Mouse (Mus musculus) ovary, postnatal 14 days (tissue): ENCODE measurements at regions not wholly inside any gene's neighbourhood (a gene's known extent, or its start where the extent isn't known, plus 50 kb on each side); places are given as distances from the start of the nearest gene placed in this dataset.

Experiments
- DNase-seq: peaks from one replicate; pipeline ENCODE4 v3.0.0; 2022; ENCODE audit warnings: low spot score

DNA sequence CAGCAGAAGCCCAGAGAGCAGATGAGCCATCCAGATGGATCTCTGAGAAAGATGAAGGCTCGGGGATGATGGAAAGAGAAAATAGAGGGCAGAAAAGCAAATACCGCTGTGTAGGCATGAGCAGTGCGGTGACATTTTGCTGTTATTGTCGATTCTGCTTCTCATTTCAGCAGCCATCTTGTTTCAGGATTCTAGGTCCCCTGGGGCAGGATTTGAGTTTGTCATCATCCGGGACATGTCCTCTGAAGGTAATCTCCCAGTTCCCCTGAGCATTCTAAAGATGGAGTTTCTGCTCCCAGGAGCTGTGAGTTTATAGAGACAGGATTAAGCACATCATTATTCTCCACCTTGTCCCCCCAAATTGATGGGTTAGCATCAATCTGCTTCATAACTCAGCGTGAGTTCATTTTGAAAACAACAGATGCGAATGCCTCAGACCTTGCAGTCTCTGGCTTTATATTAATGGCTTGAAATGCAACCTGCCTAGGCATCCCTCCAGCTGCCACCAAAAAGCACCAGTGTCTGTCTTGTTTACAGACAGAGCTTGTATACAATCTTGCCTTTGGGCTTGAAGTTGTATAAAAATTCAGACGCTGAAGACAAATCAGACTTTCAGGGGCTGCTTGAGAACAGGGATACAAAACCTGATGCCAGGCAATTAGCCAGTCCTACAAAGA lies 128.6 kb upstream of the Foxa2 start:
- no peak for DNase-seq

DNA sequence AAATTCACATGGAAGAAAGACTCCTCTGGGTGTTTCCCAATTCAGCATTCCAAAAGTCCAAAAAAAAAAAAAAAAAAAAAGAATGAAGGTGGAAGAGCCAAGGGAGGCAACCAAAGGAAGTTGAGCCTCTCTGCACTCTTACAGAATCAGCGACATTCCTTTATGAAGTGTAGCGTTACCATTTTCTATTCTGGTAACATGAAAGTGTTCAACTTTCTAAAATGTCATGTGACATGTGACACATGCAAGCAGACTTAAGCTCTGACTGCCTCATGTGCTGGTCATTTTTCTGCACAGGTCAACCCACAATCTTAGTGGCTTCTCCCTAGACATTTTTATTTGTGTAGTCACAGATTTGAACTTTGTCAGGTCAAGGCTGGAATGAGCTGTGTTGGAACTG lies 133.5 kb upstream of the Foxa2 start:
- DNase-seq: no peak

DNA sequence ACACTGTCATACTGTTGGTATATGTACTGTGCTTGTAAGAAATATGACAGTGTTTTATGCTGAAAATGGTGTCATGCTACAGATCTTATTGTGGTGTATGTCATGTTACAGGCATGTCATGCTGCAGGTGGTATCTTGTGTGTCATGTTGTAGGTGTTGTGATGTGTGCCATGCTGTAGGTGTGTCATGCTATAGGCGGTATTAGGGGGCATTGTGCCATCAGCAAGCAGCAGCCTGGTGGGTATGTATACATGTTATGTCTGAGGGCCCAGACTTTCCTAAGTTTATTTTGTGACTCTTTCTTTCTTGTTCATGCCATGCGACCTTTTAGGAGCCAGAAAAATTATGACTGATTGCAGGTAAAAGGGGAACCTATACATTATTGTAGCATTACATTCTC lies 134.7 kb upstream of the Foxa2 start:
- no peak for DNase-seq

DNA sequence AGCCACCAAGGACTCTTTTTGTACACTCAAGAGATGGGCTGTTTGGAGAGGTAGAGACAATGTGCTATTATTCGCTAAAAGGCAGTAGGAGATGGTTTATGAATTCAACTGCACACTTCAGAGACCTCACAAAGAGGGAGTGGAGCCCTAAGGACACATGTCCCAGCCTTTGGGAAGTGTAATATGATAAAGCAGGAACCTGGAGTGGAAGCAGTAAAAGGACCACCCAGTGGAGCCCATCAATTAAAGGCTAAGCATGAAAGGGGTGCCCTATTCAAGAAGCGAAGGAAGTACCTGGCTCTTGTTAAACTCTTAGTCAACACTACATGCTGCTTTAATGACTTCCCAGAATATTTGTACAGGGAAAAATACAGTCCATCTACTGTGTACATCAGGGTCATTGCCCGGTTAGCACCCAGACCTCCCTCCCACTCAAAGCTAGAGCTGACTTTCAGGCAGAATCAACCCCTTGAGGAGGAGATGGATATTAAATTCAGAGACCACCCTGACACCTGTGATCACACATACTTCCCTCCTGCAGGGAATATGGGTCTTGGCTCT lies 135.8 kb upstream of the Foxa2 start:
- no peak for DNase-seq

DNA sequence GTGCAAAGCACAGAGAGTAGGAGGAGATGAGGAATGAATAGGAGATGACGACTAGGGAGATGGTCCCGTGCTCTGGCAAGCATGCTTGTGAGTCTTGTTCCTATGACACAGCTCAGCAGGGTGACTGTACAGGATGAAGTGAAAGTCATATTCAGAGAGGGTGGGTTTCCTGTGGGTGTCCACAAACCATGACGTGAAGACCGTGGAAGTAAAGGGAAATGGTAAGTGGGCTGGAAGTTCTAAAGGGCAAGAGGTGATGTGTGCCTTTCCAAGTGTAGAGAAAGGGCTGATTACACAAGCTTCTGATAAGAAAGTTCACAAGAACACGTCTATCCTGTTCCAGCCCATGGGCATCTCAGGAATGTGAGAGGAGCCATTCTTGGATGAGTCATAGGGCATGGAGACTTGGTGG lies 138.0 kb upstream of the Foxa2 start:
- no peak for DNase-seq

DNA sequence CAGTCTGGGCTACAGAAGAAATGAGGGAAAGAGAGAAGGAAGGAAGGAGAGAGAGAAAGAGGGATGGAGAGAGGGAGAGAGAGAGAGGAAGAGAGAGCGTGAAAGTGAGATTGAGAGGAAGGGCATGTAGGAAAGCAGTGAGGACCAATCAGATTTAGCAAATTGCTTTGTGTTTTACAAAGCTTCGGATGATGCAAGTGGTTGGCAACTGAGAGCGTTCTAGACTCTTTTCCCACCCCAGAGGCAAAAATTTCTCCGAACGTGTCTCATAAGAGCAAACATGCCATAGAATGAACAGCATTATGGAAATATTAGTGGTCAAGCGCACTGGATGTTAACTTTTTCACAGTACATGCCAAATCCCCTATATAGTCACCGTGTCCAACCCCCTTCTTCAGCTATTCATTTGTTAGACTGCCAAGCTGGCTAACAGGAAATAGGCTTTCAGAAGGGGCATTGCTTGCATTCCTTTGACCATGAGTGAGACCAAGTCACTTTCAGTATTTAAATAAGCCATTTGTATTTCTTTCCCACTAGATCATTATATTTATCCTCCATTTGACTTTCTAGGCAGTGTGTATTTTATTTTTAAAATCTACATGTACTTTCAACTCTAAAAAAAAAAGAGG lies 139.7 kb upstream of the Foxa2 start:
- no peak for DNase-seq

DNA sequence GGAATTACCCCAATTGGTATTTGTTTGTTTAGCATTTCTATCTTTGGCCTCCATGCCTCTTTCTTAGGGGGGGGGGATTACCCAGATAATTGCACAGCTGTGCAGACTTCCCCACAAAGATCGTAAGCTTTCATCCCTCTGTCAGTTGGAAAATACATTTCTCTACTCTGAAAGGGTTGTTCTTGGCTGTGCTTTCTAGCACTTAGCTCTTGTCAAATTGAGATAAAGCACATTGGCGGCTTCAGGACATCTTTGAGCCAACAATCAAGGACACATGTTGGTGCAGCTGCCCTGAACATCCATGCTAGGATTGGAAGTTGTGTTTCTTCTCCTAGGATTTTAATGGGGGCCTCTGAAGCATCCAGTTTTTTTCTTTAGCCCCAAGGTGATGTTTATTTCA lies 142.1 kb upstream of the Foxa2 start:
- no peak for DNase-seq

DNA sequence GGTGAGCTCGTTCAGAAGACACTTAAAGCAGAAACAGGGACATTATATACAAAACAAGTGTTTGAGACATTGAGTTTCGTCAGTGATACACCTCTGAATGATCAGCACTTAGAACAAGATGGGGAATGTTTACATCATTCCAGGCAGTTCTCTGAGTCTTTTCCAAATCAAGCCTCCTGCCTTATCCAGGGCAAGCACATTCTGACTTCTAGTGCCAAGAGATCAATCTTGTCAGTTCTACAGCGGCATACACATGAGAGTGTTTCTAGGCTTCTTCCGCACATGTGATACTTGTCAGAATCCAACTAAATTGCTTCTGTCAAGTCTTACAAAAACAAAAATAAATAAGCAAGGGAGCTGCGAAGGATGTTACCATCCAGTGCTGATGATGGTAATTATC lies 142.5 kb upstream of the Foxa2 start:
- DNase-seq: no peak

DNA sequence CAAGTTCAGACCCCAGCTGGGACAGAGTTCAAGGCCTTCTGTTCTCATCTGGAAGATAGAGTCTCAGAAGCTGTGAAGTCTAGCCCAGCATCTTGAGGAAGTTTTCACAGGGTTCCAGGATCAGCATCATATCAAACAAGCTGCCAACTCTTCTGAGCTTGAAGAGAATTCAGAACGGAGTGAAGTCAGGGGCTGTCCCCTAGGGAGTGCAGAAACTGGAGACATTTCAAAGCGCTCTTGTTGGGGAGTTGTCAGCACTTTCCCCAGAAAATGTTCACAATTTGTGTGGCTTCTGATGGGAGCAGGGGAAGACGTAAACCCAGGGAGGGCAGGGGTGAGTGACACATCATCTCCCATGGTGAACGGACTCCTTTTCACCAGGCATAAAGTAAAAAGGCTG lies 146.2 kb upstream of the Foxa2 start:
- no peak for DNase-seq

DNA sequence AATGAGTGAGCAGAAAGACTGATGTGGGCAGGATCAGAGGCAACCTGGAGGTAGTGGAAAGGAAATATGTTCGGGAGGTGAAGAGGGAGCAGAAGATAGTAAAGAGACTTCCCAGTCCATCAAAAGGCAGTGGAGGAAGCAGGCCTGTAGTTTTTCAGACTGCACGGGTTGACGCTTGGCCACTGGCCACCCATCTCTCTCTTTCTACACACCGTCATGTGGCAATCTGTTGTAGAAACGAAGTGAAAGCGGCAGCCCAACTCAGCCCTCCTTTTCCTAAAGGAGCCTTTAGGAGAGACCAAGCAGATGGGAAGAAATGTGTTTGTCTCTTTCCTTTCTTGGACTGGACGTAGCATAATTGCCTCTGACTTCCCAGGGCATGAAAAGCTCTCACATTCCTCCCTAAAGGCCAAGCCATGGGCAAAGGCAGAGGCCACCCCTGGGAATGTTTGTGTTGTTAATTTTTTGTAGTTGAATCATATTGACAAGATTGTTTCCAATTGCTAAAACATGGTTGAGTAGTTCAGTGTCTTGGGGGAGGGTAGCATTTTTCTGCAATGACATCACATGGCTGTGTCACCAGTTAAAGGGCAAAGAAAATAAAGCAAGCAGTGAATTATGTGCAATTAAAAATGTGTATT lies 150.7 kb upstream of the Foxa2 start:
- DNase-seq: no peak

DNA sequence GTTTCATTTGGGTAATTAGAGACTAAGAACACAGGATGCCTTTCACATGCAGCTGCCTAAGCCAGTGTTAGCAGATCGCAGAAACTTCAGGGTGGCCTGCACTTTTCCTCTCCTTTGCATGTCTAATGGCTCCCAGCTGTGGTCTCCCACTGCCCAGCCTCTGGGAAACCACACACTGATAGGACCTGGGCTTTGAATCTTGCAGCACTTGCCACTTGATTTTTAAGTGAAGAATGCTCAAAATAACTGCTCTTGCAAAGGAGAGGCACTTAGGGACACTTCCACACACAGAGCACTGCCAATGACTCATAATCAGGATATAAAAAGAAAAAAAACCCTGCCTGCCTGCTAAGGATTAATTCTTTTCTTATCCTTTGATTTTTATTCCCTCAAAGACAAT lies 159.9 kb upstream of the Foxa2 start:
- no peak for DNase-seq

DNA sequence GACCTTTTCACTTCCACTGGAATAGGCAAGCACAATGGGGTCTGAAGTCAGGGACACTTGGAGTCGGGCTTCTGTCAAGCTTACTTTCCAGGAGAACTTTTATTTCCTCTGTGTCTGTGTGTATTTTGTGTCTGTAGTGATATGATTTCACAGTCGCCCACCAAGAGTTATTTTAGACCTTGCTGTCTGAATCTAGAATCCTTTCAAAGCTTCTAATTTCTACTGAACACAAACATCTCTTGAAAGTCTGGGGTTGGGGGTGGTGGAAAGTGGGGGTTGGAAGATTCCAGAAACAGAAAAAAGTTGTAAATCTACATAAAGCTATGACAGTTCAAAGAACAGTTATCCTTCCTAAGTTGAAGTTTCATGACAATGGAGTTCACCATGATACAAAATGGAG lies 164.0 kb upstream of the Foxa2 start:
- DNase-seq: no peak

DNA sequence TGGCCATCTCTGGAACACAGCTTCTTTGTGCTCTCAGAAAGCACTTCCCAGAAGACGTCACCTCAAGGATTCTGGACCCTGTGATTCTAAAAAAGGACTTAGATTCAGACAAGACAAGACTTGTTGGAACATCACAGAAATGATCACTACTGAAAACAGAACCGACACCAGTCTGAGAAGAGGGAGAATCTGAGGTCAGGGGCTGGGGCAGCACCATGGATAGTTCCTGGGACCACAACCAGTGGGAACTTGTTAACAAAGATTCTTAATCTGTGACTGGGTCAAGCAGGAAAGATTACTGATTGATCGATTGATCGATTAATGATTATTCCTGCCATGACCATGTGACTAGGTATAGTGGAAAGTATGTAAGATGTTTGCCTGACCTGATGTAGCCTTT lies 170.4 kb upstream of the Foxa2 start:
- no peak for DNase-seq

DNA sequence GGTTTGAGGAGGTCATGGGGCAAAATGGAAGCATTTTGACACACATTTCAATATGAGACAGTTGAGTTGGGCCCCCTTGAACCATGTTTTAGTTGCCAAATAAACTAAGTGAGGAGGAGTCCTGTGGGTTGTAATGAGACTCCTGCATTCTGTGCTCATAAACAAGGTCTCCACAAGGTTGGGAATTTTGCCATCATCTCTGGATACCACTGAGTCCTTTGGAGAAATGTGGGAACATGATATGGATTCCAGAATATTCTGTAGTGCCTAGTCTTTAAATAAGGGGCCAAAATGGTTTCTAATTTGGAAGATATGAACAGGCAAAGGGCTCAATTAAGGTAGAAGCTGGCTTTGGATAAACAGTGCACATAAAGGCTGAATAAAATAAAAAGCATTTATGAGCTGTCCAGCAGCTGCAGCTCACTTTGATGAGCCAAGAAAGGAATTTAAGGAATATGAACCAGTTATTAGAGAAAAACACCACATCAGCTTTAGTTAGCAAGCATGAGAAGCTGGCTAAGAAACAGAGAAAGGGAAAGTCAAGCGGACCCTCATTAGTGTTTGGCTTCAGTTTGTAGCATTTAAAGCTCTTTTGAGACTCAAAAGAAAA lies 161.3 kb upstream of the Sstr4 start:
- DNase-seq: no peak

DNA sequence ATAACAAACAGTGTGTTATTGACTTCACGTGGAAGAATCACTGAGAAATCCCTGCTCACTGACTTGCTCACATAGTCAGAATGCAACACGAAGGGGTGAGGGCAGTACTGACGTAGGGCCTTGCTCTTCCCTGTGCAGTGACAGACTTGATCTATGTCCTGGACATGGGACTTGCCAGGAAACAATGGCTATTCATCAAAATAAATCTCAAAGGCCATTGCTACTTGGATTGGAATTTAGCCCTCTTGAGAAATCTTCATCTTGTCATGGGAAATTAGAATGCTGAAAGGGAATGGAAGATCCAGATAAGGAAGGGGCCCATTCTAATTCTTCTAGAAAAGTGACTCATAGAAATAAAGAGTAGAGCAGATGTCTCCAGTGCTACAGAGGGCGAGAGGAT lies 158.0 kb upstream of the Sstr4 start:
- DNase-seq: no peak

DNA sequence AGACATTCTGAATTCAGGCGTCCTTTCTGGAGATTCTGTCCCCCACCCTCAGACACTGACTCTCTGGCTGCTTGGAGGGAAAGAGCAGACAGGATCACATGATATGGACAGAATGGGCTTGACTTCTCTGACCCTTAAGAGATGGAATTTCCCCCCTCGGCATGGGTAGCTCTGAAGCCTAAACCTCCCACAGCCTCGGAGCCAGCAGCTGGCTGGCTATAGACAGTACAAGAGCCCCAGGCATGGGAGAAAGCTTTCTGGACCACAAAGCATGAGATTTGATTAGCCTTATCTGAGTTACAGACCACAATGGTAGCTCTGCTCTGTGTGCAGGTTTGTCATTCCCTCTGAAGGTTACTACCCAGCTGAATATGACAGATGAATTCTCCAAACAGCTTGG lies 156.1 kb upstream of the Sstr4 start:
- no peak for DNase-seq

DNA sequence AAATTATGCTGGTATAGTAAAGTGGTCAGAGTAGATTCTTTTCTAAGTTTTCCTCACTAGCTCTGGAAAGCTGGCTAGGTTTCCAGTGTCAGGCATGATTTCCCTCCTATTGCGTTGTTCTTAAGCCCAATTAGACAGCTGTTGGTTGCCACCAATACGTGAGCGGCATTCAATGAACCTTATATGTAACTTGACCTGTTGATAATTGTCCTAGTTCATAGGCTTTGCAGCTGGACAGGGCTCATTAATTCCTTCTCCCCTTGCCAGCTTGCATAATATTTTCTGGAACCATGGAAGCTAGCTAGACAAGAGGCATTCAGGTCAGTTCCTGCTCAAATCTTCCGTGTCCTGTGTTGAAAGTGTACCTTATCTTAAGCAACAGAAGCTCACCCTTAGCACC lies 152.9 kb upstream of the Sstr4 start:
- no peak for DNase-seq

DNA sequence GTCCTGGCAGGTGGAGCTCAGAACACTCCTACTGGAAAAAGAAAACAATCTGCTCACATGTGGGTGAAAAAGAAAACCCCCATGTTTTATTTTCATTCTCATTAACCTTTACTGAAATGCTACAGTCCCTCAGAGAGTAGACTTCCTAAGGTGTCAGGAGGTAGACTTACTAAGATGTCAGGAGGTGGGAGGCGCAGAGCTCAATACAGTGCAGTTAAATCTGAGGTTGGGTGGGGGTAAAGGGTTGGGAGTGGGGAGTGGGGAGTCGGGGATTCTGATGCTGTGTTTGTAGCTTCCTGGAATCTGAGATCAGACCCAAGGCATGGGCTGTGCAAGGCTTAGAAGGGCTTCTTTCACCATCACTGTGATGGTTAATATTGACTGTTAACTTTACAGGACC lies 149.6 kb upstream of the Sstr4 start:
- no peak for DNase-seq

DNA sequence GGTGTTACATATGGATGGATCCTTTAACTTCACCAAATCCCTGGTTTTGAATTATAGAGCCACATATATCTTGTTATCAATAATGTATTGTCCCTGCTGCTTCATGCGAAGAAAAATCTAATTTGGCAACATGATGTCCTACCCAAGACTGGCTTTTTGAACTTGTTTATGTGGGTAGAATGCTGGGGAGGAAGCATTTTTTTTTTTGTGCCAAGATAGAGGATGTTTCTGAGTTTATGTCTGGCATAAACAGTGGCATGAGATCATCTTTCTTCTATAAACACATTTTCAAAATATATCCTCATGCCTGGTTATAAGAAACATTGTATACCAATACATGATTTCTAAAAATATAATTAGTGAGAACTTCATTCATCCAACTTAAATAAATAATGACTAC lies 144.2 kb upstream of the Sstr4 start:
- no peak for DNase-seq

DNA sequence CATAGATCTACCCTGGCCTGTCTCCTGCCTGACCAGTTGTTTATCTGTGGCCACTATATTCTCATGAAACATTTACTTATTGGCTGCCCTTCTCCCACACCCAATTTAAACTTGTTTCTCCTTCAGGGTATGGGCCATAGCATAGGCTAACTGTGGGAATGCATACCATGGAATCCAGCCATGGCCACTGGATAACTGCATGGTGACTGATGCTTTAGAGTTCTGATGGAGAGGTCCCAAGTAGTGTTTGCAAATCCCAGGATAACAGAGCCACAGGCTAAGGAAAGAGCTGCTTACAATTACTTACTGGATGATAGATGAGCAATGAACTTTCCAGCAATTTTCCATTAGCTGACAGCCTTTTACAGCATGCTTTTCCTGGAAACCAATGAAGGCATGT lies 139.5 kb upstream of the Sstr4 start:
- DNase-seq: no peak

DNA sequence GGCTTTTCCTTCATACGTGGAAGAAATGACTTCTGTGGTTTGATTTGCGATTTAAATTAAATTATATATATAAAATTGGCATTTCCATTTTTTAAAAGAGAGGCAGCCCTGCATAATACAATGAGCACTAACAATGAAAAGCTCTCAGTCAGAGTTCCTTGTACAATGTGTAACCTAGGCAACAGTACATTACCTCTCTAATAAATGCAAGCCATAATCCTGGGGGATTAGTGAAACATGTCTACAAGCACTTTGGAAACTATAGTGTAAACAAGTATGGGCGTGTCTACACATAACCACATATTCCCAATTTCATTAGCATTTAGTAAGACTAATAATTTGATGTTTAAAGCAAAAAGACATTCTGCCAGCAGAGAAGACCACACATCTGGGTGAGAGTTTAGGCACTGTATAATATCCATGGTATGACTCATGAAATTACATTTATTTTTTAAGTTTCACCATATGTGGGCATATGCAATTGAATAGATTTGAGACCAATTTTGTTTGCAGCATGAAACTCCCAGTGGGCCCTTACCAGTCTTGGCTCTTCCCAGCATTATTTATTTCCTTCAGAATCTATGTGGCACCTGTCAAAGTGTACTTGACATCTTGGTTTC lies 130.9 kb upstream of the Sstr4 start:
- no peak for DNase-seq

DNA sequence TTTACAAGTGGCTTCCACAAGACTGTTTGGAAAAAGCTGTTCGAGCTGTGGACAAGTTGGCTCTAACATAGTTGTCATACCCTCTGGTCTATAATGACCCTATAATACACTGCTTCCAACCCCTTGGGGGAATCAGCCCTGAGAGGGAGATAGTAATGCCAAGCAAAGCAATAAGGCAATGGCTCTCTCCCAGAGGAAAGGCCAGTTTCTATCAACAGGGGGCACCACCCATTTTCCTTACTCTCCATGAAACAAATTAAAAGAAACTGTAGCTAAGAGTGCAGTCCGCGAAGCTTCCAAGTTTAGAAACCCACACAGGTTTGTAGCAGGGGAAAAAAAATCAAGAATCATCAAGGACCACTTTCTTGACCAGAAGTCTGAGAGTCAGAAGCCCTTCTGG lies 115.9 kb upstream of the Sstr4 start:
- DNase-seq: no peak

DNA sequence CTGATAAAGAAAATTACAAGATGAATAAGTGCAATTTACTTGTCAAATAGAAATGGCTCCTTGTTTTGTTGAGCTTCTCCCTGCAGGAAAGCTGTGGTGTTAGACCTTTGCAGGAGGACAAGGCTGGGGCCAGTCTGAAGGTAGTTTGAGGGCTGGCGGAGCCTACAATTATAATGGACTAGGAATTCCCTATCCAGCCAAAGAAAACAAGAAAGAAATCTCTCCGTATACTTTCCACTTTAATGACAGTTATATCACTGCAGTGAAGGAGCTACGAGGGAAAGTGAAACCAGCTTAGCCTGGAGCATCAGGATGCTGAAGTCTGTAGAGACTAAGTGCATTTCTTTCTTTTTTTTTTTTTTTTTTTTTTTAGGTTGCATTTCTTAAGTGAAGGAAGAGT lies 104.8 kb upstream of the Sstr4 start:
- DNase-seq: no peak
